Mouse (Mus musculus) adrenal gland, adult 8-10 months (tissue): ENCODE measurements around the gene Timp4. TPM values are rescaled to one million over a fixed set of nuclear protein-coding genes. Genes with fewer than 3 reads are reported as not detected.

Experiments used
- total RNA-seq, 4 experiments: library from RNA; stranded (reverse); gene quantifications; 2 replicates each; pipeline ENCODE4 v1.2.4; 2022

Timp4 gene
- total RNA-seq, 4 experiments from 2014 or later, result 0.94 to 11.5 (median 2.9) TPM

Other genes with a start within 250 kb of the Timp4 start
- gene Tamm41, start 214.3 kb downstream of the Timp4 start, total RNA-seq, result 10 to 100 TPM; 13.3 to 25.8 (median 17.0) TPM
- 10 to 100 TPM; 18.0 to 39.1 (median 25.6) TPM for gene Syn2, start 117.3 kb downstream of the Timp4 start, total RNA-seq
- gene Gm17482, start 24.9 kb downstream of the Timp4 start, total RNA-seq, result not detected
- gene Pparg, start 108.7 kb upstream of the Timp4 start, total RNA-seq, result 10 to 100 TPM; 15.0 to 49.3 (median 27.3) TPM